Mouse (Mus musculus): ENCODE data around the gene Gm10217.

Gm10217 gene

DNA sequence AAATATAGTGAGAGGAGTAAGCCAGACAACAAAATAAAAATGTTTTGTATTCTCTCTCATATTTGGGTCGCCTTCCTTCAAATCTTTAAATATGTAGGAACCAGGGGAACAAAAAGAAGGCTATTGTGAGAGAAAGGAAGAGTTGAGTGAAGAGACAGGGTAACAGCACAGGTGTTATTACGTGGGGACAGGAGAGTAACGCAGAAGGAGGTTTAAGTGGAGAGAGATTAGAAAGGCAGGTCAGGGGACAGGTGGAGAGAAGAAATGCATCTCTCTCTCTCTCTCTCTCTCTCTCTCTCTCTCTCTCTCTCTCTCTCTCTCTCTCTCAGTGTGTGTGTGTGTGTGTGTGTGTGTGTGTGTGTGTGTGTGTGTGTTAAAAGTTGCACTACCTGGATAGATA, at the start of gene Gm10217:
TSS of gene Gm10217 (plus strand) at position 301 of the 400 bp plus-strand sequence.
- no peak for DNase-seq (ENCODE audit: low read depth, low spot score)

DNA sequence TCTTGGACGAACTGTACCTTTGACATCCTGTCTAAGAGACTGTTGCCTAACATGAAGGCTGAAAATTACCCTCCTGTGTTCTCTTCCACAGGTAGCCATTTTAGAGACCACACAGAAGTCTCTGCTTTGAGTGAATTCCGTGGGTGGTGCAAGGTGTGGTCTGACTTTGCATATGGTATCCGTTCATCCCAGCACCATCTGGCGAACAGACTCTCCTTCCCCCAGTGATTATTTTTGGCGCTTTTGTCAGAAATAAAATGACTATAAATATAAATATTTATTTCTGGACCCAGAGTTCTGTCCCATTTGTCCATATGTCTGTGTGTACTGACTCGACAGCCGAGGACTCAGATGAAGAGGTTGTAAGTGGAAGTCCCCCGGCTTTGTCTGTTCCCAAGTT, 39.3 kb upstream of the Gm10217 start:
- DNase-seq (ENCODE audit: low read depth, low spot score): no peak

DNA sequence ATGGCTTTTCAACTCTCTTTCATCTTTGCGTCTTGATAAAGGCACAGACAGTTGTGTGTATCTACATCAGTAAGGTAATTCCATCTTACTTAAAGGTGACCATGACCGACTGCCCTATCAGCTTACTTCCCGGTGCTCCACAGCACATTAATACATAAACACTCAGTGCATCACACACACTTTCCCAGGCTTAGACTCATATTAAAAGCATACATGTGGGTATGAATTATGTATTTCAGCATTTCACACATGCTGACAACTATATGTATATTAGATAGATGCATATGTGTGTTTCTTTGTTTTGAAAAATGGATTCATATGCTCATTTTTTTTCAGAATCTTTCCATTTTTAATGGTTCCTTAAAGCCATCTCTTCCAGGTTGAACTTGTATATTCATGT, 23.8 kb upstream of the Gm10217 start:
- no peak for DNase-seq (ENCODE audit: low read depth, low spot score)

DNA sequence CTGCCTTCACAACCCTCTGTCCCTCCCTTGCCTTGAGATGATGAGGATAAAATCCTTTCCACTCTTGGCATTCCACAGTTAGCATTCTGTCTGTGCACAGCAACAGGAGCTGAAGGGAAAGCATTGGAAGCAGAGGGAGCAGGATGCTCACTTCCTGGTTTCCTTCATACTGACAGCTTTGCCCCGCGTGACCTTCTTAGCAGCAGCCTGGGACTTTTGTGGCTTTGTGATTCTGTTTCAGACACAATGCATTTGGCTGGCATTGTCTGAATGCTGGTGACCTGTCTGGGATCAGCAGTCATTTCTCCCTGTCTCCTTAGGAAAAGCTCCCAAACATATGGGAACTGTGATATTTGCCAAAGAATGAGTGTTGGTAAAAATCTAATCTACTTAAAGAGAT, 4.8 kb upstream of the Gm10217 start:
- DNase-seq (ENCODE audit: low read depth, low spot score): no peak

DNA sequence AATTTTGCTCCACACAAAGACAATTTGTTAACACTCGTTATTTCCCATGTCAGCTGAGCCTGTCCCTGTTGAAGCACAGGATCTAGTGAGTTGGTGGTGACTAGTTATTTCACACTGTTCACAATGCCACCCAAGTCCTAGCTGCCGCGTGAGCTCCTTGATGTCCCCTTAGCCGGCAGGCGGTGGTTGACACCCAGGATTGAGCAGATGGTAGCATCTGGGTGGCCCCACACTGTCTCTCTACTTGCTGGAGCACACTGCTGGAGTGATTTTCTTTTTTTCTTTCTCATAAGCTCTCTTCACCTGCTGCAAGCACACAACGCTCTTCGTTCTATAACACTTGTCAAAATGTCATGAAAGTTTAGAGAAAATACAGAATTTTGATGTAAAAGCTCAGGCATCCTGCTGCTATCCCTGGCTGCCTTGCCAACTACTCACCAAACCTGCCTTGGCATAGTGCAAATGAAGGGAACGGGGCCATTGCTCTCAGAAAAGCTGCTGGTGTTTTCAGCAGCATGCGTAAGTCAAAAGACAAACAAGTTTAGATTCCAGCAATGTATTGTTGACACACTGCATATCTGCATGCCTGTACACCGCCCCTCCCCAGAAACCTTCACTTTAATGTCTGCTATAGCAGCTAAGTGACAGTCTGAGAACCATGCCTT, 3.4 kb upstream of the Gm10217 start:
- no peak for DNase-seq (ENCODE audit: low read depth, low spot score)

DNA sequence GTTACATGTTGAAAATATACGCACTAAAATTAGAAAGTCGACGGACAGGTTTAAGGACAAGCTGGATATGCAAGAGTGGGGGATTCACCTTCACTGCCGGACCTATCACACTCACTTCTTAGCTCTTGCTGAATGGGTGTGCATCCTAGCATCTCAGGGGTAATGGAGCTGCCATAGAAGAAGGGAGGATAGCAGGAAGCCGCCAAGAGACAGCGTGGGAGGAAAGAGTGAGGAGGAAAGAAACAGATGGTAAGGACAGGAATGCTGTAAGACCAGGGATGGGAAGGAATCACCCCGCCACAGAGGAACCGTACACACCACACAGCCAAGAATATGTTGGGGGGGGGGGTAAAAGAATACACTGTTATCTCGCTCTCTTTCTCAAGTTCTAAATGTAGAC, 1.1 kb downstream of the Gm10217 start:
- no peak for DNase-seq (ENCODE audit: low read depth, low spot score)

DNA sequence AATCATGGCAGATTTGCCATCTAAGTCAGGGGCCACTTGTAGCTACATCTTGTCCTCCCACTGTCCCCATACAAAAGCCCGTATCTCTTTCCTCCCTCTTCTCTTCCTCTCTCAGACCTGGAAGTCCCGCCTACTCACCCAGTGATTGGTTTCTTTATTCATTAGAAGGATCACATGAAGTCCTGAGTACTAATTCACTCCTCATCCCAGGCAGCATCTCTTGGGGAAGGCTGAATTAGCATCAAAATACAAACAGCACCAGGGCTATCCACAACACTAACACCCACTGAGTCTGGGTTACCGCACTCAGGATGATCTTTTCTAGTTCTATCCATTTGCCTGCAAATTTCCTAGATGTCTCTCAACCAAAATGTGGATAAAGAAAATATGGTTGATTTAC, 4.0 kb downstream of the Gm10217 start:
- no peak for DNase-seq (ENCODE audit: low read depth, low spot score)

DNA sequence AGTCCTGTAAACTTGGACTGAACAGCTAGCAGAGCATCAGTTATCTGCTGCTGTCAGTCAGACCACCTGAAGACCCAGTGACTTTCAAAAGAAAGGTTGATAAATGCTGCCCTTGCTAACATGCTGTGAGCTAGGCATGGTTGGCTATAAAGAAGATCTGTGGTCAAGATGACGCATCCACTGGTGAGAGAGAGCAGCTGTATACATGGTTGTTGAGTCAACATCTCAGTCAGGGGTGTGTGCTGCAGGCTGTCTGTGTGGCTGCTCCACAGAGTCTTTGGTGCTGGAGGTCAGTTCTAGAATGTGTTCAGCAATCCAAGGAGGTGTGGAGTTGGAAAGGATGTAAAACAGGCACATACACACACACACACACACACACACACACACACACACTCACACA, 12.2 kb downstream of the Gm10217 start:
- no peak for DNase-seq (ENCODE audit: low read depth, low spot score)

DNA sequence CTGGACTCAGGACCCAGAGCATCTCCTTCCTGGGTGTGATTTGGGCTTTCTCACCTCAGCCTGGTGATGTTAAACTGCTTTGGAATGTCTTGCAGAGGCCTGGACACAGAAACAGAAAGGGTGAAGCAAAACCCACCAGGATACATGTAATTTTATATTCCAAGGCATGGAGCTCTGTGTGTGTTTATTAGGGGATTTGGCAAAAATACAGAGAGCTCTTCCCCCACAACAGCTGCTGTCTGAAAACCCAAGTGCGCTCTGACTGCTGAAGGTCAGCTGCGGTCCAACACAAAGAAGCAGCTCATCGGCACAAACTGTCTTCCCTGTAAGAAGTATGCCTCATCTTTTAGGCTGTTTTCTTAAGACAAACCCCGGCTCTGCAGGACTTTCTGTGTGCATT, 15.9 kb downstream of the Gm10217 start:
- no peak for DNase-seq (ENCODE audit: low read depth, low spot score)

DNA sequence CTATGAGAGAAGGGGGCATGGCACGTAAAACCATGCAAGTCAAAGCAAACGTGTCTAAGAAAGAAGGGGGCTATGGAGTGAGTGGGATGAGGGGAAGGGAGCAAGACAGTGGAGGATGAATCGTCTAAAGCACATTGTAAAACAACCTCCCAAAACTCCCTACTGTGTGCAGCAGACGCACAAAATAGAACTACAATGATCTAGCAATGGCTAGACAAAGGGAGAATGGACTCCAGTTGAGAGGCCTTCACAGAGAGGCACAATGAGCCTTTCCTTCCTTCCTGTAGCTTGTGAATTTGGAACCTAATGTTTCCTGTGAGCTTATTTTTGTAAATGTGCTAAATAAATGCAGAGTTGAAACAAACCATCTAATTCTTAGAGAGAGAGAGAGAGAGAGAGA, 22.7 kb downstream of the Gm10217 start:
- DNase-seq (ENCODE audit: low read depth, low spot score): no peak

DNA sequence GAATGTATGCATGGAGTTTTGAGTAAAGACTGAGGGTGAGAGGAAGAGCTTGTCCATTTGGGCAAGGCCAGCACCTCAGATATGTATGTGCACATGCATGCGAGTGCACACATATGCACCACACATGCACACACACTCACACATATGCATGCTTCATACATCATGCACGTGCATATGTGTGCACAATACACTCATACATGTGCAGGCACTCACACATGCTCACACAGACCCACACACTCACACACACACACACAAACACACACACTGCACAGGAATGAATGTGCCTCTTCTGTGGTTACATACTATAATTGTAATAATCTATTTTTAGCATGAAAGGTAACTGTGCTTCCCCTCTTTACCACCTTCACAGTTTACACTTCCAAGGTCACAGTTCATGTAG, 35.1 kb downstream of the Gm10217 start:
- no peak for DNase-seq (ENCODE audit: low read depth, low spot score)

DNA sequence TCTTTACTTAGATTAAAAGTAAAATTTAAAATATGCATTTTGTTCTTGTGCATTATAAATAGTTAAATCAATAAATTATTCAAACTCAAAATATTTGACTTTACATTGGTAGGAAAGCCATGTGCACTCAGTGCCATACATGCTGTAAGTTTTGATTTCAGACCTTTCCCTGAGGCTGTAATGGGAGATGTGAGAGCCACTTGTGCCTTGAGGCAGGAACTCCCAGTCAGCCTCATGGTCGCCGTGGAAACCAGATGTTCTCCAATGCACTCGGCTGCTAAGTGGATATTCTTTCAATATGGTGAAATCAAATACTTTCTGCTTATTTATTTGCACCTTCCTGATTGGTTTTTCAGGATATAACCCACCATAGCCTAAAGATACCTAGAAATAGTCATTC, 35.6 kb downstream of the Gm10217 start:
- DNase-seq (ENCODE audit: low read depth, low spot score): peak; percentile 57
